Mouse (Mus musculus) Patski (cell line): ENCODE measurements at regions not wholly inside any gene's neighbourhood (a gene's known extent, or its start where the extent isn't known, plus 50 kb on each side); places are given as distances from the start of the nearest gene placed in this dataset.
A peak's percentile ranks its signal among the peaks of the same experiment; 100 is the strongest.

Experiments
- ATAC-seq: fragments of 100-300 bp; one replicate; pipeline ENCODE4 v1.8.0; 2021
- CTCF ChIA-PET: fragments of 350-600 bp; sonication (Branson Sonifier 250); formaldehyde crosslinking; loops from one replicate; lab custom pipeline; 2022; ENCODE audit warnings: inconsistent platforms; lab: Charles Lee
- POLR2A ChIA-PET: fragments of 350-600 bp; sonication (Branson Sonifier 250); formaldehyde crosslinking; loops from one replicate; lab custom pipeline; 2022; ENCODE audit warnings: antibody characterized with exemption, inconsistent platforms; lab: Charles Lee
- DNase-seq: peaks from one replicate; pipeline ENCODE4 v3.0.0-alpha.2; 2011; ENCODE audit warnings: low read depth, low spot score
- H3K27me3 ChIP-seq: fragments of 371-371 bp; one replicate; pipeline ENCODE4 v1.5.1; 2021
- CTCF ChIP-seq: fragments of 100-300 bp; IDR thresholded peaks from one replicate; pipeline ENCODE4 v1.5.1; 2021
- in situ Hi-C: fragments of 300-500 bp; cut with MboI; formaldehyde crosslinking; loops from 3 replicates; pipeline ENCODE4 v1.11.1; 2018; ENCODE audit warnings: low pct_unique_long_range_greater_than_20kb, mixed read lengths

DNA sequence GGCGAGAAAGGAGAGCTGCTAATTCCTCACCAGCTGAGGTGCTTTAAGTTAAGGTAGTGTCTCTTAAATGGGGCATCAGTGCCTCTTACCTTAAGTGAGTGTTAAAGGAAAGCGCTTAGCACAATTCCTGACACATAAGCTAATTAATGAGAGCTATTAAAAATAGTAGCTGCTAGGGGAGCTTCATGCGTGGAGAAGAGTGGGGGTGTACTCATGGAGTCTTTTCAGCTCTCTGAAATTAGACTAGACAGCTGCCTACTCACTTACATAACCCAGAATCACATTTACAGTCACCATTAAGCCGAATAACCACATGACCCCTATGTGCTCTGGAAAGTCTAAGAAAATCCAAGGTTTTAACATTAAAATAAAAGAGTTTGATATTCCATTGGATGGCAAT is 139.0 kb upstream of the Arhgap20 start:
- no peak for ATAC-seq
- DNase-seq, result no peak
- in situ Hi-C loops, result no loop called here
- POLR2A ChIA-PET, result no interaction called here
- no peak for TF ChIP-seq CTCF
- no peaks in the 10 kb centered on the region for H3K27me3 ChIP-seq
- CTCF ChIA-PET, result no interaction called here

DNA sequence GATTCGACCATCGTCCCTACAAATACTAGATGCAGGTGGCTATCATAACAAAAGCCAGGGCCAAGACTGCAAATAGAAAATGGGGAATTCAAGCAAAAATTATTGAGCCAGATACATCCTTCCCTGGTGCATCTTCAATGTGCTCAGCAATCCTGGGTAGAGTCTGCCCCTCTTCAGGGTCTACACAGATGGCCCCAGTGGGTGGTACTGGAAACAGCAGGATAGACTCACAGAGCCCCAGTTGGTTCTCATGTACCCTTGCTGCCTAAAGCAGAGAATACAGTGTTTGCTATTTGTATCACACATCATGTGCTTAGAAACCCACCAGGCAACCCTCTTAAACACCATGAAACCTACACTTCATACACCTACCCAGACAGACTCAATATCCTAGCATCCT is 129.0 kb upstream of the Arhgap20 start:
- ATAC-seq (no peak), DNase-seq (no peak)
- POLR2A ChIA-PET, result no interaction called here
- in situ Hi-C loops, result no loop called here
- CTCF ChIA-PET, result no interaction called here
- TF ChIP-seq CTCF, result no peak
- no peaks in the 10 kb centered on the region for H3K27me3 ChIP-seq

DNA sequence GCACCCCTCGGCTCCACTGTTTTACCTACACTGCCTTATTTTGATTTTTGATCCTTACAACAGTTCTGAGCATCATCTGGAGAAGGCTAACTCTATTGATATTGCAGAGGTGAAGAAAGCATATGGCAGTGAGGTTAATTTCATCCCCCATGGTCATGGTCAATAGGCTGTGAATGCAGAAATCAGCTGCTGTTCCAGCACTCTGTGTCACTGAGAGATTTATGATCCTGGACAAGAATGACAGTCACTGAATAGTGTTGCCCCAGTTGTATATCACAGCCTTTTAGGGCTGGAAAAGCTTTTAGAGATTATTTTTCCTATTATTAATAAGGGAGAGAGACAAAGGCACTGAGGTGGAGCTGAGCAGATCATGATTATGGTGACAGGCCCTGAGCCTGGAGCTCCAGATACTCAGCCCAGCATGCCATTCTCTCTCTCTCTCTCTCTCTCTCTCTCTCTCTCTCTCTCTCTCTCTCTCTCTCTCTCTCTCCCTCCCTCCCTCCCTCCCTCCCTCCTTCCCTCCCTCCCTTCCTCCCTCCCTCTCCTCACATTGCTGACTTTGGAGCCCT is 128.5 kb upstream of the Arhgap20 start:
- no peak for DNase-seq
- CTCF ChIA-PET, result no interaction called here
- no peak for TF ChIP-seq CTCF
- in situ Hi-C loops, result no loop called here
- no peaks in the 10 kb centered on the region for H3K27me3 ChIP-seq
- POLR2A ChIA-PET, result no interaction called here
- ATAC-seq, result no peak

DNA sequence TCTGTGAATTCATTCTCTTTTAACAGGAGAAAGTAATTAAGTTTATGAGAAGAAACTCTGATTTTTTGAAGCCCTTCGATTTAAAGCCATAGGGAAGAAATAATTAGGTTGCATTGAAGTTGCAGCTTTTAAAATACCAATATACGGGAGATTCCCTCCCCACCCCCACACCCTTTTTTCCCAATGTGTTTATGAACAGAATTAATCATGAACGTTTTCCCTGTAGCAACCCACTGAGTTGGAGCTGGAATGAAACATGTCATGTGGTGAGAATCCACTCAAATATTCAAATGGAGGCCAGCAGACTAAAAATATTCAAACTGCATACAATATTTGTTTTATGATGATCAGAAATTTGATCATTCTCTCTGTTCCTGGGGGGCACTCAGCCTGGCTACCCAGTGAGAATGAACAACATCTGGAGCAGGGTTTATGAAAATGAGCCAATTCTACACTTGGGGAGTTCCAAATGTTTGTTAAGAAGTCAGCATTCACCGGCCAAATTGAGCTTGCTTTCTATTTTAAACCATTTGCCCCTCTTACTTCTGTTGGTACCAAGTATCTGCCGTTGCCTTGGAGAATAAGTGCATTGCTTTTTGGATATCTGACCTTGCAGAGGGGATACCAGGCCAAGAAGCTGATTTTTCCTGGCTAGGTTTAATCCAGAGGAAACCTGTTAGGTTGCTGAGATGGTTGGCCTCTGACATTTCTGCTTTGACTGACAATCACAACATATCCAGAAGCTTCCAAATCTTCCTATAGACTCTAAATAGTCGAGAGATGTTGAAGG is 127.8 kb upstream of the Arhgap20 start:
- ATAC-seq (no peak), DNase-seq (no peak)
- no peak for TF ChIP-seq CTCF
- no peaks in the 10 kb centered on the region for H3K27me3 ChIP-seq
- CTCF ChIA-PET, result interaction anchor here (1.0 kb wide), 1 partner anchor 127 kb away, joined by 4 read pairs; no protein-coding TSS in a partner anchor
- POLR2A ChIA-PET, result no interaction called here
- in situ Hi-C loops, result no loop called here

DNA sequence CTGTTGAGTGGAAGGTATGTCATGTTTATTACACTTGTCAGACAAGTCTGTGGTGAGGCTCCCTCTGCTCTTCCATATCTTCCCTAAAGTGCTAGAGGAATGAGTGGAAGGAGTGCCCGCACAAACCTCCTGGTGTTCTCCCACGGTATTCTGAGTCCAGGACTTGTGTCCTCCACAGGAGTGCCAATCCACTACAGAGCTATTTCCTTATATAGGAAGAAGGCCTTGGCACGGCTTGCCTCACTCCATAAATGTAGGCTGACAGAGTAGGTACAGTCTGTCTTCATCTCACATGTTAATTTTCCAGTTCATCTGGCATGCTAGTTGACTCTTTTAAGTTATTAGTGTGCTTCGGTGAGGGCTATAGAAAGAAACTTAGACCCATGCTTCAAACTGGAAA is 123.4 kb upstream of the Arhgap20 start:
- H3K27me3 ChIP-seq, result no peaks in the 10 kb centered on the region
- ATAC-seq (no peak), DNase-seq (no peak)
- ChIA-PET POLR2A (no interaction called here), CTCF (no interaction called here)
- in situ Hi-C loops, result no loop called here
- TF ChIP-seq CTCF, result no peak

DNA sequence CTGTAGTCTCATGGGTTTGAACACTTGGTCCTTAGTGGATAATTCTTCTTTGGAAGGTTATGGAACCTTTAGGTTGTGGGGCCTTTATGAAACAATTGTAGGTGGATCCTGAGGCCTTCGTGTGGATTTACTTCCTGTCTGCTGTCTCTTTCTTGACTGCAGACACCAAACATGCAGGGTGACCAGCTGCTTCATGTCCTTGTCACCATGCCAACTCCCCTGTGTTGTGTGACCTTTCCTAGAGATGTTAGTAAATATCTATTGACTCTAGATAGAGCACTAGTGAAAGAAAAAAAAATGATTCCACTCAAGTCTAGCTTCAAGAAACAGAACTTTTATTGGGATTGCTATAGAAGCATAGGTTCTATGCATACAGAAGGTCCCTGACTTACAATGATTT is 119.7 kb upstream of the Arhgap20 start:
- ChIA-PET CTCF (no interaction called here), POLR2A (interaction anchor here (0.6 kb wide), 1 partner anchor 370 kb away, joined by 3 read pairs; no protein-coding TSS in a partner anchor)
- TF ChIP-seq CTCF, result no peak
- in situ Hi-C loops, result no loop called here
- H3K27me3 ChIP-seq, result no peaks in the 10 kb centered on the region
- DNase-seq, result no peak
- ATAC-seq, result no peak

DNA sequence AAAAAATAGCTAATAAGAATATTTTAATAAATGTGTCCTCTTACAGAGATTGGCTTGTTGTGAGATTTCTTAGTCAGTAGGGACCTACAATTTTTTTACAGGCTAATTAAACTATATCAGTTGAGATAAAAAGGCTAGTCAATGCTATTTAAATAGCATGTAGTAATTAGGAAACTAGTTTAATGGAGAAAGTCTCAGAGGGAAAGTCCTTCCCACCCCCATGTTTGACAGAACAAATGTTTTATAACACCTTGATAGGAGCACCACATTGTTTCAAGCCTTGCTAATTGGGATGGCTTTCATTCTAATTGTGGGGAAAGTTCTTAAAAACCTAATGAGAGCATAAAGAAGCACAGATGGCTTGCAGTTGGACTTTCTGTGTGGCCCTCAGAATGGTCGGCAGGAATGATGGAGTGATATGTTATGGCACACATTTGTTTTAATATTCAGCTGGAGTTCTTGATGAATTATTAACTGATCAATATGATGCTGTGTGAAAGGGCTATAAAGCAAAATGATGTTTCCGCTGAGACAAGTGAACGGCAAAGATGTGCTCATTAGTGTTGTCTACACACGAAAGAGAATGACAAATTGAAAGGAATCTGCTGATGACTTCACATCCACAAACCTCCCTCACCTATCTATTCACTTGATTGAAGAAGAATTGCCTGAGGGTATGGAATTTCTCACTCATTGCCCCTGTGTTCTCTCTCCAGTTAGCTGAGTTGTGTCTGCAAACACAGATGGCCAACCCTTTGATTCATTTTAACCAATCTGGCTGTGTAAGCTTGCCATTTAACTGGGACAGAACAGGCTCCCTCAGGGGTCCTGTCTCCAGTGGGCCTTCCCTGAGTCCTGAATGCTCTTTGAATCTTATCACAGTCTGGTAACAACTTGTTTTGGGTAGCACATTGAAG is 111.5 kb upstream of the Arhgap20 start:
- ChIA-PET CTCF (no interaction called here), POLR2A (interaction anchor here (0.6 kb wide), 1 partner anchor 127 kb away, joined by 7 read pairs; no protein-coding TSS in a partner anchor)
- ATAC-seq (no peak), DNase-seq (no peak)
- no peak for TF ChIP-seq CTCF
- H3K27me3 ChIP-seq, result no peaks in the 10 kb centered on the region
- in situ Hi-C loops, result no loop called here

DNA sequence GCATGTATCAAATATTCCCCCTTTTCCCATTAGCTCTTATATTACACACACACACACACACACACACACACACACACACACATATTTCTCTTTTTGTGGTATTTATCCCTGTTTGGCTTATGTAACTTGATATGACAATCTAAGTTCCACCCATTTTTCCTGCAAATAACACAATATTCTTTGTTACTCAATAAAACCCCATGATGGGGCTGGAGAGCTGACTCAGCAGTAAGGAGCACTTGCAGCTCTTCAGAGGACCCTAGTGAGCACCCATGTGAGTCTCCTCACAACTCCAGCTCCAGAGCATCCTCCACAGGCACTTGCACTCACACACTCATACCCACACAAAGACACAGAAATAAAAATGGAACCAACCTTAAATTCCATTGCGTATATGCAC is 110.5 kb upstream of the Arhgap20 start:
- no peak for DNase-seq
- TF ChIP-seq CTCF, result no peak
- no peak for ATAC-seq
- H3K27me3 ChIP-seq, result no peaks in the 10 kb centered on the region
- ChIA-PET CTCF (no interaction called here), POLR2A (no interaction called here)
- in situ Hi-C loops, result no loop called here

DNA sequence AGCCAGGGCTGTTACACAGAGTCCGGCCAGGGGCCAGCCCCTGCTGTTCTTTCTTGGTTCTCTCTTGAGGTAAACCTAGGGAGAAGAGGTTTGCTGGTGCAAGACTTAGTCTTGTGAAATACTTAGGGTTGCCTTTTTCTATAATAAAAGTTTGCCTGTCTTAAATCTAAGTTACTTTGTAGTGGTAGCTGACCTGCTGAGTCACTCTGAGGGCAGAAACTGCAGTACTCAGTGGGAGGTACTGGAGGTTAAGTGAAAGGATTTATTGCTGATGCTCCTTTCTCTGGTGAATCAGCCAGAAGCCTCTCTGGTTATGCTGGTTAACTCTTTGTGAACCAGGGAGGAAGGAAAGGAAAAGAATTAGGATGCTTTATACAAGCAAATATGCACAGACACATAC is 107.3 kb upstream of the Arhgap20 start:
- in situ Hi-C loops, result no loop called here
- CTCF ChIA-PET, result no interaction called here
- DNase-seq (peak; percentile 24), ATAC-seq (no peak)
- POLR2A ChIA-PET, result no interaction called here
- H3K27me3 ChIP-seq, result no peaks in the 10 kb centered on the region
- TF ChIP-seq CTCF, result no peak

DNA sequence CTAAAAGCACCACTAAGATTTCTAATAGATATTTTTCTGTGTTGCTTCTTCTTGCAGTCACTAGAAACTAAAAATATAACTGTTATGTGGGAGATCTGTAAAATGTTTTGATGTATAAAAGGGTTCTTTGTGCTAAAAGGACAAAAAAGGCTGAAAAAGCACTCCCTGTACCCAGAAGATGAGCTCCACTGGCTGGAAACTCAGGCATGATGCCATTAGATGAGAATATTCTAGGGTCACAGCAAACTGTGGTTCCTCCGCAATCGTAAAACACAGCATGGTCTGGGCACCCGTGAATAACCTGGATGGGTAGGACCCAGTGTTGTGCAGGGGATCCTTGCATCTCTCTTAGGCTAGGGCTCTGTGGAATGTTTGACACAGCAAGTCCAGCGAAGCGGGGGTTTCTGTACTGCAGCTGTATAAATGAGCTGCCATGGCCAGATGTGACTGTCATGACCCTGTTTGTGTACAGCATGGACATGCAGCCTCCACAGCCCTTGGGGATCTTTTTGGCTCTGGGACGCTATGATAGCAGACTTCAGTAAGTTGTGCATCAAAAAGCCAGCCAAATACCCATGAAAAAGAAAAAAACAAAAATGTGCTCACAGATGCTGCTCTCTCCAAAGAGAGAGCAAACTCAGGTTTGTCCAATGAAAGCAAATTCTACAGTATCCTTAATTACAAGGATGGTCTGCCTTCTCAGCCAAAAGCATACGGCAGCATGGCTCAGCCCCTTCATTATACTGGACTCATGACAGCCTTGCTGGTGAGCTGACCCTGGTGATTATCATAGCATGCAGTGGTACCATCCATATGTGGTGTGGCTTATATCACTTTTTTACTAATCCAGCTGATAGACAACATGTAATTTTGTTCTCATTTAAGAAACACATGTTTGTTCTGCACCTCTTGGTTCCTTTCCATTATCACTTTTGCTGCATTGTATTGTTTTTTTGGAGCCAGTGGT is 103.9 kb upstream of the Arhgap20 start:
- ChIA-PET CTCF (interaction anchor here (0.6 kb wide), 1 partner anchor 83 kb away, joined by 3 read pairs; no protein-coding TSS in a partner anchor), POLR2A (no interaction called here)
- no peaks in the 10 kb centered on the region for H3K27me3 ChIP-seq
- DNase-seq, result no peak
- in situ Hi-C loops, result no loop called here
- TF ChIP-seq CTCF, result no peak
- ATAC-seq, result no peak
